Mouse (Mus musculus): ENCODE measurements at regions not wholly inside any gene's neighbourhood (a gene's known extent, or its start where the extent isn't known, plus 50 kb on each side); places are given as distances from the start of the nearest gene placed in this dataset.

- no peak for TF ChIP-seq CTCF (IDR thresholded peaks at IDR 0.05; ENCODE audit: low read depth)
- TF ChIP-seq EP300 (IDR thresholded peaks at IDR 0.05; ENCODE audit: low read depth) = no peak
Measured at GRCm38 (mm10) chr13:48015296-48015695, 245.7 kb upstream of the Id4 start.

All from liver, postnatal 0 days (tissue).